Mouse (Mus musculus): Measurements from ENCODE around the gene Egfl7.

DNA sequence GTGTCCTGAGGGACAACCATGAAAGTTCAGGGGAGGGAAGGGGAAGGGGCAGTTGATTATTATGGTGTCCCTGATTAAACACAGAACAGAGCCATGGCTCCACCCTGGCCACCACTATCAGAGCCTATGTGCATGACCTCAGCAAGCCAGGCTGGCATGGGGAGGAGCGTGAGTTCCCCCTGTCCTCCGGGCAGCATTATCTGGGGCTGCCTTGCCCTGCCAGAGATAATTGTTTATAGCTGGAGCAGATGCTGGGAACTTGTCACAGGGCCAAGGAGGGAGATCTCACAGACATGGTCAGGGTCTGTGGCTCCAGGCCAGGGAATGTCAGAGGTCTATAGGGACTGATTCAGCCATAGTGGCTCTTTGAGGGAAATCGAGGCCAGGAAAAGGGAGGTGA is 29.0 kb upstream of the Egfl7 start:
- no peak for TF ChIP-seq POLR2A (IDR thresholded peaks at IDR 0.05; ENCODE audit: control insufficient read depth, low read depth, low read length)
- TF ChIP-seq CTCF (IDR thresholded peaks at IDR 0.05; ENCODE audit: control insufficient read depth, insufficient read depth, insufficient replicate concordance, low read depth, low read length) = no peak
